Mouse (Mus musculus) cerebellum, adult 2 months (tissue): ENCODE data around the gene Dock4.

Experiments used
- CTCF ChIP-seq: fragments of 200-500 bp; IDR thresholded peaks from 2 replicates; pipeline ENCODE4 v1.5.1; 2011; ENCODE audit warnings: low read depth, mild to moderate bottlenecking, control low read depth, low read length, moderate library complexity, borderline replicate concordance; ENCODE audit not compliant: insufficient read depth
- POLR2A ChIP-seq: fragments of 200-500 bp; IDR thresholded peaks from 2 replicates; pipeline ENCODE4 v1.6.1; 2011; ENCODE audit warnings: low read length, control low read depth, borderline replicate concordance; ENCODE audit not compliant: insufficient read depth

DNA sequence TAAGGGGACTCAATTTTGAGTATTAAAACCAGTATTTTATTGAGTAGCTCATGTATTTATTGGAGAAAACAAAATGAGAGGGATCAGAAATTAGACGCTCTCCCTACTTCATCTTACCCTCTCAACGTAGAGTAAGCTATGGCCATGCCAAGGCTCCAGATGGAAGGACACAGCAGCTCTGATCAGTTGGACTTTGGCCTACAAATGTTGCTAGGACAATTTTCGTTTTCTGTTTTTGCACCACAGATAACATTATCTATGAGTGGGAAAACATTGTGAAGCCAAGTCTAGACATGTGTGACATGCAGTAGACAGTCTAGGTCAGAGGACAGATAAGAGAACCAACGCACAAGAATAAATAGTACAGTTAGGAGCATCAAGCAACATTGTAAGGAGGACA lies 28.5 kb upstream of the Dock4 start:
- TF ChIP-seq CTCF (no peak), POLR2A (no peak)
